In genomic region chr10:122406333-122406732, GRCm38 (mm10) we compare ENCODE assay signal across 15 mouse cellular contexts. TPM values are rescaled to one million over a fixed set of nuclear protein-coding genes. Genes with fewer than 3 reads are reported as not detected.
"Had no signal": no experiment of that assay in that cellular context is flagged by ENCODE, and none has a peak within 500 bp of the region (broad histone marks: within the 10 kb centered on the region; RNA-seq: fewer than 3 reads in every experiment).

No protein-coding gene starts in this region.

- H3K4me1 ChIP-seq: limb, embryonic 15.5 days; midbrain, embryonic 13.5 days had no signal

- ATAC-seq: liver, postnatal 0 days; lung, postnatal 0 days; midbrain, embryonic 13.5 days had no signal

- H3K4me2 ChIP-seq: kidney, embryonic 15.5 days; limb, embryonic 12.5 days; limb, embryonic 15.5 days; liver, embryonic 11.5 days; lung, embryonic 14.5 days; midbrain, embryonic 13.5 days had no signal

- H3K9me3 ChIP-seq: kidney, embryonic 15.5 days; limb, embryonic 12.5 days; limb, embryonic 15.5 days; midbrain, embryonic 13.5 days had no signal

- H3K36me3 ChIP-seq: kidney, embryonic 15.5 days; limb, embryonic 12.5 days; limb, embryonic 15.5 days; midbrain, embryonic 13.5 days had no signal

- H3K9ac ChIP-seq: kidney, embryonic 15.5 days; limb, embryonic 12.5 days; limb, embryonic 15.5 days; liver, embryonic 14.5 days; liver, postnatal 0 days; lung, embryonic 14.5 days; midbrain, embryonic 13.5 days had no signal

- H3K27me3 ChIP-seq: kidney, embryonic 15.5 days; limb, embryonic 12.5 days; limb, embryonic 15.5 days; midbrain, embryonic 13.5 days had no signal

- H3K27ac ChIP-seq: kidney, embryonic 15.5 days; limb, embryonic 12.5 days; limb, embryonic 15.5 days; liver, embryonic 14.5 days; macrophage; midbrain, embryonic 13.5 days had no signal

- DNase-seq: kidney, adult 8-10 months; kidney, postnatal 4 days; liver, postnatal 0 days; lung, embryonic 14.5 days; thymus, adult 18-20 months; thymus, postnatal 36 days had no signal

- H3K4me3 ChIP-seq: kidney, embryonic 15.5 days; limb, embryonic 12.5 days; limb, embryonic 15.5 days; midbrain, embryonic 13.5 days had no signal

RNA-seq across cellular contexts. Expression of gene Avpr1a, which starts 42.0 kb away (rescaled TPM):
- total RNA-seq: megakaryocyte, adult 5-6 weeks had no signal
- polyA plus RNA-seq: macrophage had no signal
